Mouse (Mus musculus) lung, postnatal 0 days (tissue): ENCODE results near the gene Mark2. TPM values are rescaled to one million over a fixed set of nuclear protein-coding genes. Genes with fewer than 3 reads are reported as not detected.

Source experiments
- ATAC-seq: fragments of 200-750 bp; cut with Nextera tagmentation; 2 replicates; pipeline ENCODE4 v1.8.0; 2017; ENCODE audit warnings: moderate library complexity
- DNase-seq: peaks from one replicate; pipeline ENCODE4 v3.0.0-alpha.2; 2016; ENCODE audit warnings: low spot score
- H3K27ac ChIP-seq: fragments of 300-500 bp; sonication (generic); 2 replicates; pipeline ENCODE4 v1.5.1; 2014; ENCODE audit warnings: antibody characterized with exemption, mild to moderate bottlenecking, low read length, mixed read lengths
- H3K27me3 ChIP-seq: fragments of 300-500 bp; sonication (generic); replicated peaks from 2 replicates; pipeline ENCODE4 v1.6.1; 2014; ENCODE audit warnings: low read length, mixed read lengths; ENCODE audit not compliant: insufficient read depth
- H3K36me3 ChIP-seq: fragments of 300-500 bp; sonication (generic); 2 replicates; pipeline ENCODE4 v1.6.1; 2014; ENCODE audit warnings: low read length, mixed read lengths; ENCODE audit not compliant: insufficient read depth
- H3K4me1 ChIP-seq: fragments of 300-500 bp; sonication (generic); 2 replicates; pipeline ENCODE4 v1.6.1; 2014; ENCODE audit warnings: antibody characterized with exemption, low read depth, low read length, mixed read lengths; ENCODE audit not compliant: insufficient read depth
- H3K4me2 ChIP-seq: fragments of 300-500 bp; sonication (generic); replicated peaks from 2 replicates; pipeline ENCODE4 v1.6.1; 2014; ENCODE audit warnings: low read depth, mild to moderate bottlenecking, low read length, moderate library complexity, mixed read lengths
- H3K4me3 ChIP-seq: fragments of 300-500 bp; sonication (generic); 2 replicates; pipeline ENCODE4 v1.5.1; 2014; ENCODE audit warnings: low read depth, low read length
- H3K9ac ChIP-seq: fragments of 300-500 bp; sonication (generic); replicated peaks from 2 replicates; pipeline ENCODE4 v1.6.1; 2014; ENCODE audit warnings: low read depth, mild to moderate bottlenecking
- H3K9me3 ChIP-seq: fragments of 300-500 bp; sonication (generic); 2 replicates; pipeline ENCODE4 v1.6.1; 2016; ENCODE audit warnings: low read length, mixed read lengths
- CTCF ChIP-seq: IDR thresholded peaks from 2 replicates; pipeline ENCODE4 v1.5.1; 2016; ENCODE audit warnings: antibody characterized with exemption, mild to moderate bottlenecking
- EP300 ChIP-seq: IDR thresholded peaks from 2 replicates; pipeline ENCODE4 v1.6.1; 2016; ENCODE audit warnings: antibody characterized with exemption, mild to moderate bottlenecking, control low read depth
- WGBS: fragments of 180-500 bp; shearing (Covaris S2); extraction: QIAGEN DNeasy Blood & Tissue Kit; methylation state at CpG from one replicate; pipeline ENCODE4 v1.1.7; 2014; 5-methylcytosine and 5-hydroxymethylcytosine counted together
- polyA plus RNA-seq: library from polyadenylated mRNA; unstranded; fragments of >200 nt; fragmentation: Nextera tagmentation; extraction: Ambion mirVana; gene quantifications from 2 replicates; pipeline ENCODE4 v1.2.1, GENCODE M21; 2015

Gene Mark2
- 29.8 and 35.9 TPM in 2 replicates for polyA plus RNA-seq

- H3K9ac ChIP-seq, result peak within 1 kb of the TSS; percentile 86
- peak within 1 kb of the TSS; percentile 90 for H3K27ac ChIP-seq
- 1% methylated on average over 56 of the region's 63 CpGs for WGBS
- no peaks in the 10 kb centered on the region for H3K36me3 ChIP-seq
- peaks cover 21% of the 10 kb centered on the region; the same call in 1 of the 2 replicates for H3K4me1 ChIP-seq
- no peak for TF ChIP-seq EP300
- TF ChIP-seq CTCF, result no peak
- no peaks in the 10 kb centered on the region for H3K9me3 ChIP-seq
- peak within 1 kb of the TSS; percentile 72 for H3K4me3 ChIP-seq
- DNase-seq, result peak; percentile 99
- H3K4me2 ChIP-seq, result peak within 1 kb of the TSS; percentile 90
- no peaks in the 10 kb centered on the region for H3K27me3 ChIP-seq
- ATAC-seq, result peak; percentile 93
Measured at GRCm38 (mm10) chr19:7341512-7342397, at the start of gene Mark2. TSS of gene Mark2 (minus strand) at chr19:7341860.

DNA sequence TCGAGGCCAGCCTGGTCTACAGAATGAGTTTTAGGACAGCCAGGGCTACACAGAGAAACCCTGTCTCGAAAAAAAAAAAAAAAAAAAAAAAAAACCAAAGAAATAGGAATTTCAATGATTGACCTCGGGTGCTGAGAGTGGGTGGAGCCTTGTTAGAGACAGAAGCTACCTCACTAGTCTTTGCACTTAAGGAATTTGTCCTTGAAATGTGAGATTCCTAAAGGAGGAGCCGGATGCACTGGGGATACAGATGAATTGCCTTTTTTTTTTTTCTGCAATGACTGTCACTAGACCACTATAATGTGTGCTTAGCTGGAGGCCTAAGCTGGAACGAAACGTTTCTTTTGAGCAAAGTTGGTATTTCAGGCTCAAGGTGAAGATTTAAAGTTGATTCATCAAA lies 46.8 kb upstream of the Mark2 start:
- Histone ChIP-seq H3K9me3 (no peaks in the 10 kb centered on the region), H3K9ac (no peak overlapping the region), H3K4me2 (no peak overlapping the region), H3K36me3 (no peaks in the 10 kb centered on the region), H3K27me3 (no peaks in the 10 kb centered on the region), H3K4me3 (no peak overlapping the region), H3K27ac (no peak overlapping the region), H3K4me1 (no peaks in the 10 kb centered on the region)
- 71% methylated on average over 5 of the region's 6 CpGs for WGBS
- TF ChIP-seq CTCF (no peak), EP300 (no peak)
- ATAC-seq (no peak), DNase-seq (no peak)

GRCm38 (mm10) chr19:7386042-7386441 lies 44.4 kb upstream of the Mark2 start:
- ATAC-seq, result no peak
- DNase-seq, result no peak
- Histone ChIP-seq H3K36me3 (no peaks in the 10 kb centered on the region), H3K4me1 (peaks cover 4% of the 10 kb centered on the region; the same call in 1 of the 2 replicates), H3K4me2 (no peak overlapping the region), H3K9me3 (no peaks in the 10 kb centered on the region), H3K27ac (no peak overlapping the region), H3K9ac (no peak overlapping the region), H3K4me3 (no peak overlapping the region), H3K27me3 (no peaks in the 10 kb centered on the region)
- 63% methylated on average over 2 of the region's 2 CpGs for WGBS
- TF ChIP-seq EP300, result no peak
- TF ChIP-seq CTCF, result no peak

DNA sequence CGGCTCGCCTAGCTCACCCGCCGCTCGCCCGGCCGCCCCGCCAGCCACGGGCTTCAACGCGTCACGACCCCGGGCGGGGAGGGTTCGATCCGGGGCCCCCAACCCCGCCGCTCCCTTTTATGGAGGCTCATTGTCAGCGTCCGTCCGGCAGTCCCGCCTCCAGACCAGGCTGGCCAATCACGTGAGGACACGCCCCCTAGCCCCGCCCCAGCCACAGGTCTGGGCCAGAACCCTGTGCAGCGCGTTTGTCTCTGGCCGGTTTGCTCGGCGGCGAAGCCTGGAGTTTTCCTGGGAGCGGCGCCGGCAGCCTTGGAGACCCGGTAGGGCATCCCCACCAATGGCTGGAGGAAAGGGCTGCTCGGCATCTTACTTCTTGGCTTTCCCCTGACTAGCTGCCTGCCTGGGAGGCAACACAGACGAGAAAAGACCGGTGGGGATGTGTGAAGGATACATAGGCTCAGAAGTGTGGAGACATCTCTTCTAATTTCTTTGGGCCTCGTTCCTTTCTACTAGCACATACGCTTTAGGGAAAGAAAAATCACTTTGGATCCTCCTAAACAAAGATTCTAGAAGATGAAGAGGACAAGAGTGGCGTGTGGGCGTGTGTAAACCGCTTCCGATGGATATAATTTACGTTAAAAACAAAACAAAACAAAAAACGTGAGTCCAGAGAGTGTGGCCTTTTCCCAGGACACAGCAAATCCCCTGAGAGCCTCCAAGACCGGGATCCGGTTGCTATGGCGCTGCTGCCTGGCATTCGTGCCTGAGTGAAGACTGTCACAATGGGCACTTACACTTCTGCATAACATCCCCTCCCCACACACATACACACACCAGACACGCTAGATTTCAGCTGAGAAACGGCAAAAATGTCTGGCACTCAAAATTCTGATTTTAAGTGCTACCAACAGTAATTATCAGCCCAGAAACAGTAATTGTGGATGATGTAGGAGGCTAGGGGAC lies 41.5 kb upstream of the Mark2 start, which contains the start of gene Spindoc:
Spindoc (minus strand) TSS at position 92 of the 963 bp plus-strand sequence.
- Histone ChIP-seq H3K27ac (peak within 1 kb of the TSS; percentile 89), H3K27me3 (no peaks in the 10 kb centered on the region), H3K4me3 (peak within 1 kb of the TSS; percentile 92), H3K9me3 (no peaks in the 10 kb centered on the region), H3K36me3 (no peaks in the 10 kb centered on the region), H3K9ac (peak within 1 kb of the TSS; percentile 92), H3K4me2 (peak within 1 kb of the TSS; percentile 72), H3K4me1 (peaks cover 4% of the 10 kb centered on the region; the same call in 1 of the 2 replicates)
- peak; percentile 100 for ATAC-seq
- peak; percentile 96 for DNase-seq
- TF ChIP-seq EP300, result no peak
- TF ChIP-seq CTCF, result no peak
- WGBS, result under 1% methylated on average over 36 of the region's 52 CpGs

- Histone ChIP-seq H3K9me3 (no peaks in the 10 kb centered on the region), H3K4me1 (peaks cover 4% of the 10 kb centered on the region; the same call in 1 of the 2 replicates), H3K4me3 (peak overlapping the region; percentile 92), H3K4me2 (peak overlapping the region; percentile 72), H3K36me3 (no peaks in the 10 kb centered on the region), H3K27ac (peak overlapping the region; percentile 89), H3K27me3 (no peaks in the 10 kb centered on the region), H3K9ac (peak overlapping the region; percentile 92)
- ATAC-seq (peak; percentile 58), DNase-seq (peak; percentile 72)
- TF ChIP-seq CTCF (peak; percentile 33), EP300 (no peak)
- WGBS, result 1% methylated on average over 45 of the region's 60 CpGs
Measured at GRCm38 (mm10) chr19:7382248-7382902, 40.7 kb upstream of the Mark2 start.
